Mouse (Mus musculus): ENCODE results near the gene Atf7ip2. TPM values are rescaled to one million over a fixed set of nuclear protein-coding genes. Genes with fewer than 3 reads are reported as not detected.
"Not testable (repeated sequence)": the region's sequence is repeated elsewhere in the genome, so short reads cannot be mapped to it uniquely, and the experiment has no call there.

The Atf7ip2 gene
- polyA plus RNA-seq, 1 experiment from 2014 or later, result not detected

DNA sequence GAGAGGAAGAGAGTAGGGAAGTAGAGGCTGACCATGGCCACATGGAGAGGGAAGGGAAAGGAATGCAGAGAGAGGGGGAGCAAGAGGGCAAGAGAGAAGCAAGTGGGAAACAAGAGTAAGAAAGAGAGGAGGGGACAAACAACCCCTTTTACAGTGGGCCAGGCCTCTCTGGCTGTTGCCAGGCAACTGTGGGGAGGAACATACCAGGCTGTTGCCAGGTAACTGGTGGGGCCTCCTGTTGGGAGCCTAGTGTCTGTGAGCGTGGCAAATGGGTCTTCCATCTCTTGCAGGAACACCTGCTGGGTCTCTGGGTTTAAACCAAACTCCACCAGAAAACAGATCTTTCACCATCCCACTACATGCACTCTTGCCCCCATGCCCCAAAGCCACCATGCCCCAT is 61.5 kb downstream of the Atf7ip2 start:
- 43% methylated on average over 1 of the region's 1 CpGs for WGBS (ENCODE audit: insufficient replicate concordance)
- no peak overlapping the region for H3K4me3 ChIP-seq (ENCODE audit: low read depth, low read length)

DNA sequence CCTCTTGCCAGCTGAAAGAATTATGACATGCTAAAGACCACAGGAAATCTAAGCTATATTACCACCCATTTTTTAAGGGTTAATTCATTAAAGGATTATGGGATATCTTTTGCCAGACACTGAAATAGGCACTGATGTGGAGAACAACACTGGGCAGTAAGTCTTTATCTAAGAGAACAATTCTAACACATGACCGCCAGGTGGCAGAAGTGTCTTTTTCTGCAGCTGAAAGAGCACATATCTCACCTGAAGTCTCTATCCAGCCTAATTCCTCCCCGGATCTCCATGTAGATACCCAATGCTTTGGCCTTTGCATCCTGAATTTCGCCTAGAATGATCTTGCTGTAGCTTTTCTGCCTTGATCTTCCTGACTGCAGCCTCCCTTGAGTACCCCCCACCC is 79.7 kb downstream of the Atf7ip2 start:
- no peak for ATAC-seq
- DNase-seq, result peak; percentile 56

More for the DNA sequence above, 61.5 kb downstream of the Atf7ip2 start:
- no peak overlapping the region for H3K27ac ChIP-seq (ENCODE audit: low read depth)
- no peaks in the 10 kb centered on the region for H3K4me1 ChIP-seq (ENCODE audit: insufficient read depth)
- ATAC-seq (no peak), DNase-seq (no peak)
- TF ChIP-seq CTCF (IDR thresholded peaks at IDR 0.05; ENCODE audit: low read depth), result no peak
- TF ChIP-seq EP300 (IDR thresholded peaks at IDR 0.05; ENCODE audit: low read depth), result no peak
- H3K4me2 ChIP-seq (ENCODE audit: low read depth, low read length), result no peak overlapping the region
- no peak overlapping the region for H3K9ac ChIP-seq (replicated peaks)
- no peaks in the 10 kb centered on the region for H3K27me3 ChIP-seq (ENCODE audit: insufficient read depth, low read length)
- no peaks in the 10 kb centered on the region for H3K9me3 ChIP-seq (ENCODE audit: low read length)
- H3K36me3 ChIP-seq (replicated peaks; ENCODE audit: insufficient read depth, low read length), result no peaks in the 10 kb centered on the region

GRCm38 (mm10) chr16:10274465-10274864 is 82.0 kb downstream of the Atf7ip2 start:
- TF ChIP-seq CTCF (IDR thresholded peaks at IDR 0.05; ENCODE audit: low read depth) (peak; percentile 36; the same call in 1 of the 2 replicates), EP300 (IDR thresholded peaks at IDR 0.05; ENCODE audit: low read depth) (no peak)
- 68% methylated on average over 4 of the region's 4 CpGs for WGBS (ENCODE audit: insufficient replicate concordance)
- Histone ChIP-seq H3K4me2 (ENCODE audit: low read depth, low read length) (no peak overlapping the region), H3K9ac (replicated peaks) (no peak overlapping the region), H3K27ac (ENCODE audit: low read depth) (no peak overlapping the region), H3K36me3 (replicated peaks; ENCODE audit: insufficient read depth, low read length) (no peaks in the 10 kb centered on the region), H3K9me3 (ENCODE audit: low read length) (no peaks in the 10 kb centered on the region), H3K27me3 (ENCODE audit: insufficient read depth, low read length) (no peaks in the 10 kb centered on the region), H3K4me3 (ENCODE audit: low read depth, low read length) (no peak overlapping the region), H3K4me1 (ENCODE audit: insufficient read depth) (no peaks in the 10 kb centered on the region)
- ATAC-seq, result no peak
- no peak for DNase-seq

More for the DNA sequence above, 79.7 kb downstream of the Atf7ip2 start:
- Histone ChIP-seq H3K4me3 (ENCODE audit: low read depth, low read length) (no peak overlapping the region), H3K4me2 (ENCODE audit: low read depth, low read length) (no peak overlapping the region), H3K9ac (replicated peaks) (no peak overlapping the region), H3K4me1 (ENCODE audit: insufficient read depth) (no peaks in the 10 kb centered on the region), H3K36me3 (replicated peaks; ENCODE audit: insufficient read depth, low read length) (no peaks in the 10 kb centered on the region), H3K27ac (ENCODE audit: low read depth) (no peak overlapping the region), H3K9me3 (ENCODE audit: low read length) (no peaks in the 10 kb centered on the region), H3K27me3 (ENCODE audit: insufficient read depth, low read length) (no peaks in the 10 kb centered on the region)
- TF ChIP-seq CTCF (IDR thresholded peaks at IDR 0.05; ENCODE audit: low read depth), result peak; percentile 65
- TF ChIP-seq EP300 (IDR thresholded peaks at IDR 0.05; ENCODE audit: low read depth), result no peak
- WGBS (ENCODE audit: insufficient replicate concordance), result 23% methylated on average over 3 of the region's 3 CpGs

GRCm38 (mm10) chr16:10276778-10277177 is 84.3 kb downstream of the Atf7ip2 start:
- H3K27me3 ChIP-seq (ENCODE audit: insufficient read depth, low read length); H3K4me3 ChIP-seq (ENCODE audit: low read depth, low read length); ATAC-seq; H3K27ac ChIP-seq (ENCODE audit: low read depth); H3K9ac ChIP-seq (replicated peaks); DNase-seq; H3K4me2 ChIP-seq (ENCODE audit: low read depth, low read length); H3K4me1 ChIP-seq (ENCODE audit: insufficient read depth); H3K36me3 ChIP-seq (replicated peaks; ENCODE audit: insufficient read depth, low read length); H3K9me3 ChIP-seq (ENCODE audit: low read length): not testable (repeated sequence)
- 80% methylated on average over 4 of the region's 5 CpGs for WGBS (ENCODE audit: insufficient replicate concordance)

DNA sequence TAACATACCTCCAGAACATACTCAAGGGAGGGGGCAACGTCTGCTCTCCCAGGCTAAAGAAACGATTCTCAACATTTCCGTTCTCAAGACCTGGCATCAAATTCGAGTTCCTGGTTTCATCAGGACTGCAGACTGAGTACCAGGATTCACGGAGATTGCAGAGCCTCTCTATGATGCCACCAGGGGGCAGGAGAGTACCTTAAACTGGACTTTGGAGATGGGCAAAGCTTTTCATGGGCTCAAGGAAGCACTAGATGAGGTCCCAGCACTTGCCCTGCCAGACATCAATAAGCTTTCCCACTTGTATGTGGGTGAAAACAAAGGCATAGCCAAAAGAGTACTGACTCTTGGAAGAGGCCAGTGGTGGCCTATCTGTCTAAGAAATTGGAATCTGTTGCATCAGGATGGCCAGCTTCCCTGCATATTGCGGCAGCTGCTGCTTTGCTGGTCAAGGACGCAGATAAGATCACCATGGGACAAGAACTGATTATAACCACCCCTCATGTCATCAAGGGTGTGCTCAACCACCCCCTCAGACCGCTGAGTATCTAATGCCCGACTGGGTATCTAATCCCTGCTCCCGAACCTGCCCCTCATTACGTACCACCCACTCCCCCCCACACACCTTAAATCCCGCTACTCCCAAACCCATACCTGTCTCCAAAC is 87.9 kb downstream of the Atf7ip2 start:
- no peaks in the 10 kb centered on the region for H3K4me1 ChIP-seq (ENCODE audit: insufficient read depth)
- TF ChIP-seq EP300 (IDR thresholded peaks at IDR 0.05; ENCODE audit: low read depth) (no peak), CTCF (IDR thresholded peaks at IDR 0.05; ENCODE audit: low read depth) (peak; percentile 90)
- H3K4me2 ChIP-seq (ENCODE audit: low read depth, low read length), result no peak overlapping the region
- 45% methylated on average over 12 of the region's 12 CpGs for WGBS (ENCODE audit: insufficient replicate concordance)
- DNase-seq (peak; percentile 79), ATAC-seq (no peak)
- no peak overlapping the region for H3K4me3 ChIP-seq (ENCODE audit: low read depth, low read length)
- H3K9ac ChIP-seq (replicated peaks), result no peak overlapping the region
- H3K27me3 ChIP-seq (ENCODE audit: insufficient read depth, low read length), result no peaks in the 10 kb centered on the region; the same call in 1 of the 2 replicates
- no peaks in the 10 kb centered on the region for H3K9me3 ChIP-seq (ENCODE audit: low read length)
- no peak overlapping the region for H3K27ac ChIP-seq (ENCODE audit: low read depth)
- H3K36me3 ChIP-seq (replicated peaks; ENCODE audit: insufficient read depth, low read length), result no peaks in the 10 kb centered on the region

DNA sequence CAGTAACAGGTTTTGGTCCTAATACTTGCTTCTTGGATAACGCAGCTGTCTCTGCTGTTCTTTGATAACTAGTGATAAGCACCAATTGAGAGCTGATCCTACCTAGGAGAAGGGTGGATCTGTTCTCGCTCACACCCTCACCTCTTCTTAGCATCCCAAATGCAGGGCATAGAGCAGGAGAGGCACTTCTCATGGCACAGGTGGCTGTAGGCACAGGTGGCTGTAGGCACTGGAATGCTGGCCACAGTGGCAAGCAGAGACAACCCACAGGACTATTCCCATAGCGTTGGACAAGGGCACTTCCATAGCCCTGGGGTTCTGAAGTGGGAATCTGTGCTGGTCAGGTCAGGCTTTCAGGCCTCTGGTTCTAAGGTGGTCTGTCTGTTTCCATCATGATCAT is 89.4 kb downstream of the Atf7ip2 start:
- Histone ChIP-seq H3K4me2 (ENCODE audit: low read depth, low read length) (no peak overlapping the region), H3K9me3 (ENCODE audit: low read length) (no peaks in the 10 kb centered on the region), H3K27me3 (ENCODE audit: insufficient read depth, low read length) (no peaks in the 10 kb centered on the region; the same call in 1 of the 2 replicates), H3K9ac (replicated peaks) (no peak overlapping the region), H3K27ac (ENCODE audit: low read depth) (no peak overlapping the region), H3K4me1 (ENCODE audit: insufficient read depth) (no peaks in the 10 kb centered on the region), H3K4me3 (ENCODE audit: low read depth, low read length) (no peak overlapping the region), H3K36me3 (replicated peaks; ENCODE audit: insufficient read depth, low read length) (no peaks in the 10 kb centered on the region)
- DNase-seq, result no peak
- 71% methylated on average over 3 of the region's 3 CpGs for WGBS (ENCODE audit: insufficient replicate concordance)
- ATAC-seq, result no peak
- TF ChIP-seq EP300 (IDR thresholded peaks at IDR 0.05; ENCODE audit: low read depth), result no peak
- TF ChIP-seq CTCF (IDR thresholded peaks at IDR 0.05; ENCODE audit: low read depth), result no peak

All from liver, postnatal 0 days (tissue).